Mouse (Mus musculus) forebrain, embryonic 12.5 days (tissue): Measurements from ENCODE around the gene Fam71f2. TPM values are rescaled to one million over a fixed set of nuclear protein-coding genes. Genes with fewer than 3 reads are reported as not detected.

Experiments
- ATAC-seq: fragments of 200-750 bp; cut with Nextera tagmentation; 2 replicates; pipeline ENCODE4 v1.8.0; 2017; ENCODE audit warnings: moderate TSS enrichment; ENCODE audit not compliant: low FRiP score
- H3K27ac ChIP-seq: fragments of 300-500 bp; sonication (generic); 2 replicates; pipeline ENCODE4 v1.5.1; 2016; ENCODE audit warnings: mild to moderate bottlenecking
- H3K27me3 ChIP-seq: fragments of 300-500 bp; sonication (generic); 2 replicates; pipeline ENCODE4 v1.6.1; 2016; ENCODE audit warnings: mild to moderate bottlenecking
- H3K36me3 ChIP-seq: fragments of 300-500 bp; sonication (generic); replicated peaks from 2 replicates; pipeline ENCODE4 v1.6.1; 2016; ENCODE audit warnings: mild to moderate bottlenecking
- H3K4me1 ChIP-seq: fragments of 300-500 bp; sonication (generic); 2 replicates; pipeline ENCODE4 v1.6.1; 2016
- H3K4me2 ChIP-seq: fragments of 300-500 bp; sonication (generic); 2 replicates; pipeline ENCODE4 v1.6.1; 2016; ENCODE audit warnings: mild to moderate bottlenecking, moderate library complexity
- H3K4me3 ChIP-seq: fragments of 300-500 bp; sonication (generic); replicated peaks from 2 replicates; pipeline ENCODE4 v1.5.1; 2016; ENCODE audit warnings: mild to moderate bottlenecking
- H3K9ac ChIP-seq: fragments of 300-500 bp; sonication (generic); 2 replicates; pipeline ENCODE4 v1.6.1; 2016; ENCODE audit warnings: mild to moderate bottlenecking
- H3K9me3 ChIP-seq: fragments of 300-500 bp; sonication (generic); 2 replicates; pipeline ENCODE4 v1.6.1; 2016
- WGBS: fragments of 180-500 bp; shearing (Covaris S2); methylation state at CpG from one replicate; pipeline ENCODE4 v1.1.7; 2016; 5-methylcytosine and 5-hydroxymethylcytosine counted together
- polyA plus RNA-seq: library from polyadenylated mRNA; unstranded; fragments of >200 nt; fragmentation: Nextera tagmentation; extraction: Ambion mirVana; gene quantifications from 2 replicates; pipeline ENCODE4 v1.2.1, GENCODE M21; 2016

The Fam71f2 gene
- polyA plus RNA-seq, 1 experiment from 2014 or later: 0.77 TPM

DNA sequence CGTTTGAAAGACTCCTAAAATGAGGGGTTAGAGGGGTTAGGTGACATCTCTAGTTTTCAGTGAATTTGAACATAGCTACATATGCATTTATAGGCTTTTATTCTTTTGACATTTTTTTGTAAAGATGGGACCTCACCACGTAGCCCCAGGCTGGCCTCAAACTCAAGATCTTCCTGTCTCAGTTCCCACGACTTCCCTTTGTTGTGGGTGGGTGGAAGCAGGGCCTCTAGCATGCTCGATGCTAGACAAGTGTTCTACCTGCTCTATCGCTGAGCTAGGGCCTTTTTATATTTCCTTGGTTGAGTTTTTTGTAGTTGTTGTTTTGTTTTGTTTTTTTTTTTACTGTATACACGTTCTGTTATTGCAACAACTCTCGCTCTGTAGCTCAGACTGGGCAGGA, 7.5 kb downstream of the Fam71f2 start:
- H3K27ac ChIP-seq: no peak overlapping the region
- H3K4me1 ChIP-seq: no peaks in the 10 kb centered on the region
- H3K36me3 ChIP-seq: no peaks in the 10 kb centered on the region
- H3K4me3 ChIP-seq: no peak overlapping the region
- H3K27me3 ChIP-seq: peaks cover 9% of the 10 kb centered on the region; the same call in 1 of the 2 replicates
- no peaks in the 10 kb centered on the region for H3K9me3 ChIP-seq
- no peak overlapping the region for H3K9ac ChIP-seq
- no peak for ATAC-seq
- 79% methylated on average over 7 of the region's 7 CpGs for WGBS
- no peak overlapping the region for H3K4me2 ChIP-seq

DNA sequence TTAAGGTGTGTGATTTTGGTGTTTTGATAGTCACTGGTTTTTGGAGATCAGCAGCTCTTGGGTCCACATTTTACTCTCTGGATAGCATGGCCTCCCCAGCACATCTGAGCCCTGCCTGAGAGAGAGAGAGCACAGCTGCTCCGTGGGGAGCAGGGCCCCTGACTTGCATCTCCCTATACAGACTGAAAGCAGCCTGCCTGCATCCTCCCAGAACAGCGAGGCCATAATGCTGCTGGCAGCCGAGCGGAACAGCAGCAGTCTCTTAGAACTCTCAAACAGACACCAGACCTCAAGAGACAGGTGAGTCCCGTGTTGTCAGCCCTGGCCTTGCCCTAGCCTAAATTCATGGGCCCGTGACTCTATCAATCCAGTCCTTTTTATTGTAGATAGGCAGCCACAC, 8.1 kb downstream of the Fam71f2 start:
- no peak overlapping the region for H3K27ac ChIP-seq
- WGBS: 29% methylated on average over 6 of the region's 6 CpGs
- no peak overlapping the region for H3K9ac ChIP-seq
- H3K4me3 ChIP-seq: no peak overlapping the region
- H3K9me3 ChIP-seq: no peaks in the 10 kb centered on the region
- H3K27me3 ChIP-seq: peaks cover 9% of the 10 kb centered on the region; the same call in 1 of the 2 replicates
- no peak overlapping the region for H3K4me2 ChIP-seq
- no peaks in the 10 kb centered on the region for H3K4me1 ChIP-seq
- ATAC-seq: no peak
- no peaks in the 10 kb centered on the region for H3K36me3 ChIP-seq

DNA sequence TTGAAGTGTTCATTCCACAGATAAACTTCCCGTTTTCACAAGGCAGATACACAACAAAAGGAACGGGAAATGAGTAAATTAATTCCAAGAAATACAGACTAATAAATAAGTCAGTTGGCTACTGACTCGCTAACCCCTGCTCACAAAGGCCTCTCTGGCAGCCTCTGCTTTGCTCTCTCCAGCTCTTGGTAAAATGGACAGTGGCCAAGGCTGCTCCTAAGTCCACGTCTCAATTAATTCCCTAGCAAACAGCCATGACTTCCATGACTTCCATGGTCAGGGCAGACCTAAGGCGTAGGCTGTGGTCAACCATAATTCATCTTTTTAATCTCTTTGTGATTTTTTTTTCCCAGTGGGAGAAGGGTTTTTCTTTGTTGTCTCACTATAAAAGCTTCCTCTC, 8.6 kb downstream of the Fam71f2 start:
- no peak for ATAC-seq
- no peak overlapping the region for H3K9ac ChIP-seq
- H3K9me3 ChIP-seq: no peaks in the 10 kb centered on the region
- H3K4me2 ChIP-seq: no peak overlapping the region
- H3K27me3 ChIP-seq: peaks cover 8% of the 10 kb centered on the region; the same call in 1 of the 2 replicates
- 54% methylated on average over 5 of the region's 5 CpGs for WGBS
- H3K4me3 ChIP-seq: no peak overlapping the region
- no peaks in the 10 kb centered on the region for H3K36me3 ChIP-seq
- H3K27ac ChIP-seq: no peak overlapping the region
- H3K4me1 ChIP-seq: no peaks in the 10 kb centered on the region

DNA sequence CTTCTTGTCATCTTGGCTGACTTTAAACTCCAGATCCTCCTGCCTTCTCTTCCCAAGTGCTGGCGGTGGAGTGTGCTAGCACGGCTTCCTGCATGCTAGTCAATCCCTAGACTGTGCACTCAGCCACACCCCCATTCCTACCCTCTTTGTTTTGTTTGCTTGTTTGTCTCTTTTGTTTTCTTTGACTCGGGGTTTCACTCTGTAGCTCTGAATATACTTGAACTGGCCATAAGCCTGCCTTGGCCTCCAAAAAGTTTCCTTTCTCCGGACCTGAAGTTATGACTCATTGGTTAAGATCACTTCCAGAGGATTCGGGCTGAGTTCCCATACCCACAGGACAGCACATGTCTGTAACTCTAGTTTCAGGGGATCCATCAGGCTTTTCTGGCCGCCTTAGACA, 9.3 kb downstream of the Fam71f2 start:
- Histone ChIP-seq H3K27ac (no peak overlapping the region), H3K4me3 (no peak overlapping the region), H3K4me1 (no peaks in the 10 kb centered on the region), H3K36me3 (no peaks in the 10 kb centered on the region), H3K27me3 (peaks cover 6% of the 10 kb centered on the region; the same call in 1 of the 2 replicates), H3K9me3 (no peaks in the 10 kb centered on the region), H3K4me2 (no peak overlapping the region), H3K9ac (no peak overlapping the region)
- 52% methylated on average over 6 of the region's 6 CpGs for WGBS
- no peak for ATAC-seq

DNA sequence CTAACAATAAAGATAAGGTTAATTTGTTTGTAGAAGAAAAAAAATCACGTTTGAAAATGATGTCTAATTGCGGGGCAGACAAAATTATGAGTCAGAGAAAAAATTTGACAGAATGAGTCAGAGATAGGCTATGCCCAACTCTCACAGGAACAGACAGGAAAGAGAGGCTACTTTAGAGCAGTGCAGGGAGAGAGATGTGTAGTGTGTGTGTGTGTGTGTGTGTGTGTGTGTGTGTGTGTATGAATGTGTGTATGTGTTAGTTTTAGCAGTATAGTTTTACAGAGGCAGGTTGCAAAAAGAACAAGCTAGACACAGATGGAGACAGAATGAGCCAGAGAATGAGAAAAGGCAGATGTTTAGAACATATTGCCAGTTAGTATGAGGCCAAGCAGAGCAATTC, 19.7 kb downstream of the Fam71f2 start:
- WGBS: 76% methylated on average over 2 of the region's 2 CpGs
- Histone ChIP-seq H3K4me1 (no peaks in the 10 kb centered on the region), H3K27ac (no peak overlapping the region), H3K27me3 (no peaks in the 10 kb centered on the region), H3K36me3 (no peaks in the 10 kb centered on the region), H3K9me3 (no peaks in the 10 kb centered on the region), H3K4me2 (no peak overlapping the region), H3K9ac (no peak overlapping the region), H3K4me3 (no peak overlapping the region)
- ATAC-seq: no peak

DNA sequence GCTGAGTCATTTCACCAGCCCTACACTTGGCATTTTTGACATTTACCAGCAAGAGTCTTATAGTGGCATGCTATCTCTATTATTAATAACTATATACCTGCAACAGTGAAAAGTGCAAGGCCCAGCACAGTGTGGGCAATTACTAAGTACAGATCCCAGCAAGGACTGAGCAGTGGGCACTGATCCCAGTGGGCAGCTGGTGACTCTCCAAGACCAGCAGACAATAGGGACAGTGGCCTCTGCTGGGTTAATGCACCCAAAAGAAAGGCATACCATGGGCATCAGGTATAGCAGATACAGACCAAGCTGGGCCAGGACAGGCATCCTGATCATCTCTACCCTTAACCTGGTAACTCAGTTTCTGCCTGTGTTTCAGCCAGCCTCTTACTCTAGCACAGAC, 23.9 kb downstream of the Fam71f2 start:
- no peak overlapping the region for H3K4me2 ChIP-seq
- no peaks in the 10 kb centered on the region for H3K4me1 ChIP-seq
- ATAC-seq: no peak
- no peaks in the 10 kb centered on the region for H3K36me3 ChIP-seq
- no peaks in the 10 kb centered on the region for H3K9me3 ChIP-seq
- H3K27me3 ChIP-seq: no peaks in the 10 kb centered on the region
- no peak overlapping the region for H3K9ac ChIP-seq
- H3K27ac ChIP-seq: no peak overlapping the region
- no peak overlapping the region for H3K4me3 ChIP-seq

DNA sequence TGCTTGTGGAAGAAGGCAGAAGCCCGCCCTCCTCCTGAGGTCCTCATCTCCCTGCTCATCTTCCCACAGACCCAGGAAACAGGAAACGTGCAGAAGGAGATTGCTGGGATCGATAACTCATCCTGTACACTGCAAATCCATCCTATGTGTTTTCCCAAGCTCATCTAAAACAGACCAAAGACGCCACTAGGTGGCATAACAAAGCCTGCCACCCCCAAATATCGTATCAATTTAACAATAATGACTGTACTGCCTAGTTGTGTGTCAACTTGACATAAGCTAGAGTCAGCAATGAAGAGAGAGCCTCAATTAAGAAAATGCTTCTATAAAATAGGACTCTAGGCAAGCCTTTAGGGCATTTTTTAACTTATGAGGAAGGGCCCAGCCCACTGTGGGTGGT, 24.3 kb downstream of the Fam71f2 start:
- Histone ChIP-seq H3K4me1 (no peaks in the 10 kb centered on the region), H3K27me3 (no peaks in the 10 kb centered on the region), H3K27ac (no peak overlapping the region), H3K9me3 (no peaks in the 10 kb centered on the region), H3K9ac (no peak overlapping the region), H3K36me3 (no peaks in the 10 kb centered on the region), H3K4me2 (no peak overlapping the region), H3K4me3 (no peak overlapping the region)
- ATAC-seq: no peak
- 65% methylated on average over 5 of the region's 5 CpGs for WGBS

DNA sequence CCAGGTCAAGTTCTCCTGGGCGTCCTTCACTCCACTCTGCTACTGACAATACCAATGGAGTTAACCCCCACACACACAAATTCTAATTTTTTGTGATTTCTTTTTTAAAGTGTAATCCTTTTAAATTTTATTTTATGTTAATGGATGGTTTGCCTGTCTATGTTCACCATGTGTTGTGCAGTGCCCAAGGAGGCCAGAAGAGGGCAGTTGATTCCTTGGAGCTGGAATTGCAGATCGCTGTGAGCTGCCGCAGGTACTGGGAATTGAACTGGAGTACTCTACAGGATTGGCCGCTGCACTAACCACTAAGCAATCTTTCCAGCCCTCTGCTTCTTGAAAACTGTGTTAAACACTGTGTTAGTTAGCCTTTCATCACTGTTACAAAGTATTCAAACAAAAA, 26.1 kb downstream of the Fam71f2 start:
- 90% methylated on average over 4 of the region's 4 CpGs for WGBS
- no peak overlapping the region for H3K9ac ChIP-seq
- no peaks in the 10 kb centered on the region for H3K9me3 ChIP-seq
- H3K4me1 ChIP-seq: no peaks in the 10 kb centered on the region
- no peak for ATAC-seq
- H3K27ac ChIP-seq: no peak overlapping the region
- no peaks in the 10 kb centered on the region for H3K27me3 ChIP-seq
- no peak overlapping the region for H3K4me3 ChIP-seq
- no peak overlapping the region for H3K4me2 ChIP-seq
- H3K36me3 ChIP-seq: no peaks in the 10 kb centered on the region

DNA sequence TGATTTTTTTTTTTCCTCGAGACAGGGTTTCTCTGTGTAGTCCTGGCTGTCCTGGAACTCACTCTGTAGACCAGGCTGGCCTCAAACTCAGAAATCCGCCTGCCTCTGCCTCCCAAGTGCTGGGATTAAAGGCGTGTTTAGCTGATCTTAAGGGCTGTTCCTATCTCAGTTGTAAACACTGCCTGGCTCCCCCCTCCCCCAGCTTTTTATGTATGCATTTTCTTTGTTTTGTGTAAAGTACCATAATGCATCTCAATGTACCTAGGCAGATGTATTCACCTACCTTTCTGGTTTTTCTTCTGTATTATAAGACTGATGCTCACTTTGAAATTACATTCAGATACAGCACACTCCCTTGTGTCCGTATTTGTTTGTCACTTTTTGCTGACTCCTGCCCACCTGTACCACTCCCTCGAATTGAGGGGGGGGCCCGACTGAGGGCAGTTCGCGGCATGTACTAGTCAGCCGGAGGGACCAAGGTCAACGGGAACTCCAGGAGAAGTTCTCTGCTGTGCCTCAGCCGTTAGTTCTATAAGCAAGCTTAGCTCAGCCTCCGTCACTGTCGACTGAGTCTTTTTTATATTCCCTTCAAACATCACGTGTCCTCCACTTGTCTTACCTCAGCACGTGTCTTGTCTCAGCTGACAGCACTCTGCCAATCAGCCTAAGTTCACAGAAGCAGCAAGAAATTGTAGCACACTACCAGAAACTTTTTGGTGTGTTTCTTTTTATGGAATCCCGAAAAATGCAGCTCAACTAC, 29.6 kb downstream of the Fam71f2 start:
- H3K4me1 ChIP-seq: no peaks in the 10 kb centered on the region
- 89% methylated on average over 16 of the region's 16 CpGs for WGBS

DNA sequence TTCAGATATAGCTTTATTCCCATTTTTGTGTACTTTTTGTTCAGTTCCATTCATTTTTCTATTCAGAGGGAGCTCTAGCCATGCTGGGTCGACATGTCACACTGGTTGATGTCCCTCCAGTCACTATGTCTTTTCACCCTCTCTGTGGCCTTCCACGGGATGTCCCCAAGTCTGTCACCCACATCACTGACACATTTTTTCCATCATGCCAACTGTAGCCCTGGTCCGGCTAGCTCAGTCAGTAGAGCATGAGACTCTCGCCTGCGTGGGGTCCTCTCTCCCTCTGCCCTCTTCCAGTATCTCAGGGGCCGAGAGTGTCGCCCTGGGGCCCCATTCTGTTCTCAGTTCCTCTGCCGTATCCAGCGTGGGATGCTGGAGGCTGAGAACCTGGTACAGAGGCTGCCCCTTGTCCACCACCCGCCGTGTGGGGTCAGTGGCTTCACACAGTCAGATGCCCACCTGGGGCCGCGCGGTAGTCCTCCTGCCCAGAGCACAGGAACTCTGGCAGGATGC, 34.4 kb downstream of the Fam71f2 start:
- H3K9me3 ChIP-seq: no peaks in the 10 kb centered on the region
- H3K9ac ChIP-seq: no peak overlapping the region
- no peaks in the 10 kb centered on the region for H3K27me3 ChIP-seq
- no peaks in the 10 kb centered on the region for H3K36me3 ChIP-seq
- no peak overlapping the region for H3K4me3 ChIP-seq
- no peak overlapping the region for H3K27ac ChIP-seq
- no peaks in the 10 kb centered on the region for H3K4me1 ChIP-seq
- no peak for ATAC-seq
- 64% methylated on average over 14 of the region's 14 CpGs for WGBS
- no peak overlapping the region for H3K4me2 ChIP-seq

More for the DNA sequence above, 29.6 kb downstream of the Fam71f2 start:
- H3K27me3 ChIP-seq: no peaks in the 10 kb centered on the region
- H3K36me3 ChIP-seq: no peaks in the 10 kb centered on the region
- H3K27ac ChIP-seq: no peak overlapping the region
- H3K4me2 ChIP-seq: no peak overlapping the region
- no peak for ATAC-seq
- no peaks in the 10 kb centered on the region for H3K9me3 ChIP-seq
- no peak overlapping the region for H3K9ac ChIP-seq
- H3K4me3 ChIP-seq: no peak overlapping the region

DNA sequence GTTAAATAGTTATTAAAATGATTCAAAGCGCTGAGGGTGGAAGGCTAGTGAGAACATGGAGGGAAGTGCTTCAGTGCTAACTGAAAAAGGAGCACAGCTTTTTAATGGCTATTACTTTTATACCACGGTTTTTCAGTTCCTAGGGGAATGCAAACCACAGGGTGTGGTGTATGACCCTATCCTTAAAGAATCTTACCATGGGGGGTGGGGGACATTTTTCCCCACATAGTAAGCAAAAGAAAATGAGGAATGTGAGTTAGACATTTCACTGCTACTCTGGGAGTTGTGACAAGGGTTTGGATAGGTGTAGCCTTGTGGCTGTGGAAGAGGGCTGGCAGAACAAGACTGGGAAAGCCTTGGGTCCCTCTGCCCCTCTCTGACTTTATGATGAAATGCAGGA, 37.9 kb downstream of the Fam71f2 start:
- Histone ChIP-seq H3K4me2 (no peak overlapping the region), H3K9me3 (no peaks in the 10 kb centered on the region), H3K9ac (no peak overlapping the region), H3K27ac (no peak overlapping the region), H3K4me1 (no peaks in the 10 kb centered on the region), H3K36me3 (no peaks in the 10 kb centered on the region), H3K27me3 (no peaks in the 10 kb centered on the region), H3K4me3 (no peak overlapping the region)
- ATAC-seq: no peak
- WGBS: 73% methylated on average over 2 of the region's 2 CpGs

DNA sequence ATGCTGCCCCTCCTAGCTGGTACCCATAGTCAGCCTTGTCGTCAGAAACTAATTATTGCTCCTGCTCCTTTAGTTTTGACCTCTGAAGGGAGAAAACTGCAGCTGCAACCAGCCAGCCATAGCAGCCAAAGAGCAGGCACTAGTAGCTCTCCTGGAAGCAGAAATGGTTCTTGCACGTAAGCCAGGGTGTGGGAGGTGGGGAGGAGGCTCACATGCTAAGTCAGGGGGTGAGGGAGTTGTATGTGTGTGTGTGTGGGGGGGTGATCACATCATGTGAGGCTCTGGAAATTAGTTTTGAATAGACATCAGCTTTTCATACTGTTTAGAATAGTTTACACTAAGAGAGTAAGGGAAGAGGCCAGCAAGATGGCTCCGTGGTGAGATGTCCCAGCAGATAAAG, 38.5 kb downstream of the Fam71f2 start:
- Histone ChIP-seq H3K9ac (no peak overlapping the region), H3K27ac (no peak overlapping the region), H3K27me3 (no peaks in the 10 kb centered on the region), H3K4me2 (no peak overlapping the region), H3K36me3 (no peaks in the 10 kb centered on the region), H3K4me3 (no peak overlapping the region), H3K4me1 (no peaks in the 10 kb centered on the region), H3K9me3 (no peaks in the 10 kb centered on the region)
- WGBS: 72% methylated on average over 3 of the region's 3 CpGs
- ATAC-seq: no peak

DNA sequence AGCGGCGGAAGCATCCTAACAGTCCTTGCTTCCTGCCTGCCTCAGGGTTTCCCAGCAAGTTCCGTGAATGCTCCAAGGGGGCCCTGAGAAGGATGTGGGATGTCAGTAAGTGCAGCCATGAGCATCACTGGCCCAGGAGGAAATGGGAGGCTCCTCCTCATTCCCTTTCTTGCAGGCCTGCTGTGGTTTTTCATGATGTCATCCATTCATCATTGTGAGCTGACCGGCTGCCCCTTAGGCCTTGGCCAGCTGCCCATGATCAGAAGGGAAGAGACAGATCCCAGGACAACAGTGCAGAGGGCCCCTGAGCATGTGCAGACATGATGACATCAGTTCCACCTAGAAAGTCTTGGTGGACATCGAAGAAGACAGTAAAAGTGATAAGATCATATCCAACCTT, 39.5 kb downstream of the Fam71f2 start, which contains the start of gene Fam71f1:
Gene Fam71f1, plus strand, starts transcription at position 262 of the 400 bp plus-strand sequence.
- no peak for ATAC-seq
- Histone ChIP-seq H3K4me1 (no peaks in the 10 kb centered on the region), H3K4me2 (no peak within 1 kb of the TSS), H3K27ac (no peak within 1 kb of the TSS), H3K9me3 (no peaks in the 10 kb centered on the region), H3K4me3 (no peak within 1 kb of the TSS), H3K27me3 (no peaks in the 10 kb centered on the region), H3K9ac (no peak within 1 kb of the TSS), H3K36me3 (no peaks in the 10 kb centered on the region)
- WGBS: 69% methylated on average over 5 of the region's 5 CpGs
